Mouse (Mus musculus) kidney, postnatal 4 days (tissue): Measurements from ENCODE around the gene Dnmbp.
A peak's percentile ranks its signal among the peaks of the same experiment; 100 is the strongest.

Source experiments
- DNase-seq, 2 experiments: peaks; one replicate each; pipeline ENCODE4 v3.0.0; 2021; ENCODE audit warnings: mixed read lengths in 2 of 2

Gene Dnmbp

DNA sequence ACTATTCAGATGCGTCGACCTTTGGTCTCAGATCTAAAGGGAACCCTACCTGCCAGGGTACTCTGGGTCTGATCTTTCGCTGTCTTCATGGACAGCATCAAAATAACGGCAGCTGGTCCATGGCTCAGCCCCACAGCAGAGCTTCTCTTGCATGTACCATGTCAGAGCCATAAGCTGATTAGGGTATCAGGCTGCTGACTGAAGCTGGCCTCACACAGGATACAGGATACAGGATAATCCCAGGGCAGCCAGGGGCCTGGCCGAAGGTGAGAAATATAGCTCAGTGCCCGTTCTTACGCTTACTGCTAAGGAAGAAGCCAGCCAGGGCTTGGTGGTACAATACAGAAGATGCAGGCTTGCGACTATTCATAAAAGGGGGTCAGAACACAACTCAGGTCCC lies 4.6 kb upstream of the Dnmbp start:
- DNase-seq = no peak

DNA sequence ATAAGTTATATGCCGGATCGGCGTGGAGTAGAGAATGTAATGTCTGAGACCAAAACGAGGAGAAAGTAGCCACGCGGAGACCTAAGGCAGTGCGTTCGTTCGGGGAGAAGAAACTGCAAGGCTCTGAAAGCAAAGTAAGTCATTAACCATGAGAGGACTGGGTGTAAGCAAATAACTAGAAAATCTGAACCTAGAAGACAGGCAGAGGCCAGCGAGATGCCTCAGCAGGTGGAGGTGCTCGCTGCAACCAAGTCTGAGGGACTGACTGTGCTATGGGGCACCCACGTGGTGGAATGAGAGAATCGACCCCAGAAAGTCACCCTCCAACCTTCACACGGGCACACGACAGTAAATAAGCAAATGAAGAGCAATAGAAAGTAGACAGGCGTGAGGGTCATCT lies 3.1 kb upstream of the Dnmbp start:
- DNase-seq = no peak

DNA sequence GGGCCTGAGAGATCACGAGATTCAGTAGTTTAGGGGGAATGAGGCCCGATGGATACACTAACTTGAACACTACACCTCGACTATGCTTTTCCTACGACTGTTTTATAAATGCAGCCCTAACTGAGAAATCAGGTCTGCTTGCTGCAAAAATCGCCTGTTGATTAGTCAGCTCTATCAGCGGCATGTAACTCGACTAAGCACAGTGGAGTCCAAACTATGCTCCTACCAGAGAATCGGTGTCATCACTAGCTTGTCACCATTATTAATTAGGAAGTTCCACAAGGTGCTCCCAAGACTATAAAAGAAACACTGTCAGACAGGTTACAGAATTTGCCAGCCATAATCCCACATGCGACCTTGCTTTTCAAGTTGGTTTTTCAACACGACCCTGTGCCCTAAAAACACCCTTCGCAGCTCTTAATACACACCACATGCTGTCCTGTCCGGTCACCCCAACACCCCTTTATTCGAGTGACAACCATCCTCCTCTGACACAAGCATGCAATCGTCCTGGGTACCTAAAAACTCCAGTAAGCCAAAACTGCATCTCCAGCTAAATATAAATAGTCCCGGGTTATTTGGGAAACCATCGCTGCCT lies 721 bp downstream of the Dnmbp start:
- DNase-seq = no peak

DNA sequence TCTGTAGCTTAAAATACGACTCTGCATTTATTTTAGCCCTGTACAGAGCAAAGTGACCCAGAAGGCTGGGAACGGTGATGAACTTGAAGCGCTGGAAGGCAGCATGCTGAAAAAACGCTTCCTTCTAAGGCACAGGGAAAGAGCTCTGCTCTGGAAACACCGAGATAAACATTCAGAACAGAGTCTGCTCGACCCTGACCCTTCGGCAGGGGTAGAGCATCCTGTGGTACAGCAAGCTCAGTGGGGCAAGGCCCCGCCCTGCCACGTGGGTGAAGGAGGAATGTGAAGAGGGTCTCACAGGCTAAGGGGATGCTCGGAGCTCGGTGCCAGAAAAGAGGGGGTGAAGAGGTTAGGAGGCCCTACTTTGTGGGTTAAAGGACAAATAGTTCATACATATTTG lies 1.6 kb downstream of the Dnmbp start:
- no peak for DNase-seq

DNA sequence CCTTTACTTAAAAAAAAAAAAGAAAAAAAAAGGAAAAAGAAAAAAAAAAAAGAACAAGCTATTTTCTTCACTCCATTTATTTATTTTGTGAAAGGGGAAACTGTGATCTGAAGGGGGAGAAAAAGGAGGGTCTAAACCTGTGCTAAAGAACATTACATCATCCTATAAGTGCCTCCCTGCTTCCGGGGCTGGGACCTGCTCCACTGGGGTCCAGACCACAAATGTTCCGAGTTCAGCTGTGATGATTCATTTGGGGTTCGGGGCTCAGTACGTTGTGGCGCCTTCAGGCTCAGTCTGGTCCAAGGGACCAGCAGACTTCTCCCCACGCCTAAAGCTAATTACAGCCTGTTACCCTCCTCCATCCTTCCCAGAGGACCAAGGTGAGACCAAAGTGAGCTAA lies 9.1 kb downstream of the Dnmbp start:
- no peak for DNase-seq

DNA sequence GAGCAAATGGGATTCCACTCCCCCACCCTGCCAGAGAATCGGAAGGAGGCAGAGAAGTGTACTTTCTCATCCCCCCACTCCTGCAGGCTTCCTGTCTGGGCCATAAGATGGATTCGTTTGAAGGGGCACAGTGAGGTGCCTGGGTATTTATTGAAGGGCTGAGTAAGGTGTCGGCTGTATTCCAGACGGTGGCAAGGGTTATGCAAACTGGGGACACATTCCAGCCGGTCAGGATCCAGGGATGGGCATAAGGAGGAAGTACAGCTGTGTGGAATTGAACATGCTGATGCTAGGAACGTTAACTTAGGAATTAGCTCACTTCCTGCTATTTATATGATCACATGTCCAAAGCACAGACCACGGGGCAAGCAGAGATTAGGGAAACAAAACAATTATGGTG lies 9.6 kb downstream of the Dnmbp start:
- no peak for DNase-seq

DNA sequence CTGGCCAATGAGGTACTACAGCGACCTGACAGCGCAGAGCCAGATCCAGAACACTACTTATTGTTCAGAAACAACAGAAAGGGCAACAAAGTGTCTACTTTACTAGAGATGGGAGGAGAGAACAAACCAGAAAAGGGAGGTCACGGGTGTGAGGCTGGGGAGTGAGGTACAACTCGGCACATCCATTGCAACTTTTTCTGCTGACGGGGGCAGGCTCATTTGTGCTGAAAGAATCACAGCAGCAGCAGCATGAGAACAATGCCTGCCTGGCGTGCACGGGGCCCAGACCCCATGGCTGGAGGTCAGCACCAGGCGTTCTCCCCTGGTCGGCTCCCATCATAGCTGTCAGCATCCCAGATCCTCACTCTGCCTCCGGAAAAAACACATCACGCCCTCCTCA lies 10.1 kb downstream of the Dnmbp start:
- no peak for DNase-seq

DNA sequence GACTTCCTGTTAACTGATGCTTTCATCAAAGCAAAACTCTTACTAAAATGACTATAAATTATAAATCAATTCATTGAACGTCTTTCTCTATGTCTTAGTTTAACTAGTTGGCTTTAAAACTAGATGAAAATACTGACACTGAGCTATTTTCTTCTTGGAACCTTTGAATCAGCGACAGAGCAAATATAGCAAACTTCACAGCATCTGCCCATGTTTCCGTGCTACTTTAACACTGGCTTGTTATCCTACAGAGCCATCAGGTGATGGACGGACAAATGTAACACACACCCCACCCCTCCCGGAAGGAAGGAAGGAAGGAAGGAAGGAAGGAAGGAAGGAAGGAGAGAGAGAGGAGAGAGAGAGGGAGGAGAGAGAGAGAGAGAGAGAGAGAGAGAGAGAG lies 12.0 kb downstream of the Dnmbp start:
- no peak for DNase-seq

DNA sequence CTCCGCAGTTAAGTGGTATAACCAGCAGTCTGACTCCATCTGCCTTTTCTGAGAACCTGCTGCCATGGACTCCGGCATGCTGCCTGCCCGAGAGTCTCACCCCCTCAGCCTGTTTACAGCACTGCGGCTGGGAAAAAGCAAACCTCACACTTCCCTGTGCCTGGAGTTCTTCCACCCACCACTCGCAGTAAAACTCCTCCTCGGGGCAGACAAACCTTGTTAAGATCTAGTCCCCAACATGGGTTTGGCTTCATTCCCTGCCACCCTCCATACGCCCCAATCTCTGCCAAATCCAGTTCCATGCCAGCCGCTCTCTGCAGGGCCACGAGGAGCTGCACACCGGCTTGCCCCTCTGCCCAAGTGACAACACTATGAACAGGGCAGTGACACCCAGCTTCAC lies 12.9 kb downstream of the Dnmbp start:
- DNase-seq = no peak

DNA sequence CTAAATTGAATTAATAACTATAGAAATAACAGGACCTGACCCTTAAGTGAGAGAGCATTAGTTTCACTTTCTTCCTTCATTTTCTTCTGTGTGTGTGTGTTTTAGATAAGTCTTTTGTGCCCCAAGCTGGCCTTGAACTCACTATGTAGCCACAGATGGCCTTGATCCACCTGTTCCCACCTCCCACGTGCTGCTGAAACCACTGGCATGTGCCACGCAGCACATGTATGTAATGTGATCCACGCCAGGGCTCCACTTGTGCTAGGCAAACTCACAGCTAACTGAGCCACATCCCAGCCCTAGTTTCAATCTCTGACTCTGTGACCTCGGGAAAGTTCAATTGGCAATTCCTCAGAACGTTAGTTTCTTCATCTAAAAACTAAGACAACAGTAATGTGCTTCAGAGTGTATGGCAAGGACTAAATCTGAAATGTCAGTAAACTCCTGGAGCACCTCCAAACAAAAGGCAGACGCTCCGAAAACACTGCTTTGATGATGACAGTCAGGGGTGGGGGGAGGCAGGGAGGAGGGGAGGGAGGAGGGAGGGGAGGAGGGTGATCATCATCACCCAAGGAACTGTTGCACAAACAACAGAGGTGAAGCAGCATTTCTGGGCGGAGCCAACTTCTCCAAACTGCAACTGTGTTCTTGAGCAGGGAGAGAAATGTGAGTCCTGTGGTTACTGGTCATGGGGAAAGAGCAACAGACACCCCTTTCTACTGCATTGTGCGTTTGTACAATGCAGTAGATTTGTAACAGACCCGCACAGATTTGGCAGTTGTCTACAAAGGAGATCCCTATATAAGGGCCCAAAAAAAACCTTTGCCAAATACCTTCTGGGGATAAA lies 13.6 kb downstream of the Dnmbp start:
- DNase-seq = no peak

DNA sequence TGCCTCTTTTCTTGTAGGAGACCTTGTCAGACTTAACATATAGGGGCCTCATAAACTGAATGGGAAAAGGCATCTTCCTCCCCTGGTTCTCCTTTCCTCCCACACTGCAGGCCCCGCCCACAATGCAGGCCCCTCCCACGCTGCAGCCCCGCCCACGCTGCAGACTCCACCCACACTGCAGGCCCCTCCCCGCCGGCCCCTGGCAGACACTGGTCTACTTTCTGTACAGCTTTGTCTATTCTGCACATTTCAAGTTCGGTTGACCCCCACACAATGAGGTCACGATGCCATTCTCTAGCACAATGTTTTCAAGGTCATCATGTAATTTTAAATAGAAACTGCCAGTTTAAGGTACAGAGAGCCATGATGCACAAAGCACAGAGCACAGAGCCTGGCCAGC lies 15.6 kb downstream of the Dnmbp start:
- peak; percentile 35 to 43 for DNase-seq

DNA sequence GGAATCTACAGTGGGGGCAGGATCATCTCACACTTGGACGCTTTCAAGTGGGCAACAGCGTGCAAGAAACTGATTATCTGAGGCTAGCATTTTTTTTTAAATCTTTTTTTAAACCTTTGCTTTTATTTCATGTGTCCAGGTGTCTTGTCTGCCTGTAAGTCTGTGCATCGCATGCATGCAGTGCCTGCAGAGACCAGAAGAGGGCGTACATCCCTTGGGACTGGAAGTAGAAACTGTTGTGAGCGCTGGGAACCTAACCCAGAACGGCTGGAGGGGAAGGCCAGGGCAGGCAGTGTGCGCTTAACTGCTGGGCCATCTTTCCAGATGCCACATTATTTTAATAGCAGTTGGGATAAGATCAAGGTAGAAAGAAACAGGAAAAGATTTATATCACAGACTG lies 17.0 kb downstream of the Dnmbp start:
- no peak for DNase-seq

DNA sequence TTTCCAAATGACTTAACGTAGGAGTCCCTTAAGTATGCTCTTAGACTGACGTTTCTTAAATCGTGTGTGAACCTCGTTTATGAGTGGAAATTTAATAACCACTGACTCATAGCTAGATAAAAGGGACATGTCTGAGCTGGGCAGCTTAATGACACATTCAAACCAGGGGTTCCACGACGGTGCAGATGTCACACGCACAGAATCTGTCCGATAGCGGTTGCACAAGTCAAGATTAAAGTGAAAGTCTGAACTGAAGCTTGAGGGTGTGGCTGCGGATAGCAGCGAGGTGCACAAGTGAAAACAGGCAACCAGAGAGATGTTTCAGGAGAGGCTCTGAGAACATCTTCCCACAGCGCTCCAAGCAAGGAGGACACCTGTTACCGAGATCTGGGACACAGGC lies 18.6 kb downstream of the Dnmbp start:
- no peak for DNase-seq

DNA sequence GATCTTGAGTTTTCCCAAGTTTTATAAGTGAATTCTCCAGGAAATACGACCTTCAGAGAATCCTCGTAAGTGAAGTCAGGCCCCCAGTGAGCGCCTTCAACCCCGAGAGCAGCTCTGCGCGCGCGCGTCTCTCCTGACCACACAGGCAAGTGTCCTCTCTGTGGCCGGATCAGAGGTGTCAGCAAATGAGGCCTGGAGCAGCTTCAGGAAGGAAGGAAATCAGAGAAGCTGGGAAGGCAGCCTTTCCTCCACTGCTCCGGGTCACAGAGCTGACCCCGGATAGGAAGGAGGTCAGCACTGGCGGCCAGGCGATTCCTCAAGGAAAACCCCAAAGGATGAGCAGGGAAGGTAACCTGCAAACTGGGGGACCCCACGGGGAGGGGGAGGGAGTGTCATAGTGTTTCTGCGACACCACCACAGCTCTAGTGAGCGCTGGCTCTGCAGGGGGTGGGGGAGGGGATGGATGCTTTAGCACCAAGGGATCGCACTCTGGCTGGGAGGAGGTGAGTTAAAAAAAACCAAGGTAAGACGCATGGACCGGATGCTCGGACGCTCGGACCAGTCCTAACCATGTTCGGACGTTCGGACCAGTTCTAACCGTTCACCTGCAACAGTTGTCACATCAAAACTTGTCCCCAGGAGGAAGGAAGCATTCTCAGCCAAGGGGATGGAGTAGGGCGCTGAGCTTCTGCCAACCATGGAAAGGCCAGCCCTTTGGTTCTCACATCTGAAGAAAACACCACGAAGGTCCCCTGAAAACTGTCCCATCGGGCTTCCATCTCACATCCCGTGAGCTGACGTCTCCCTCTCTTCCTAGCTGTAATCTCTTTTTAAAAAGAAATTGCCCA lies 19.3 kb downstream of the Dnmbp start:
- peak; percentile 53 to 65 for DNase-seq

DNA sequence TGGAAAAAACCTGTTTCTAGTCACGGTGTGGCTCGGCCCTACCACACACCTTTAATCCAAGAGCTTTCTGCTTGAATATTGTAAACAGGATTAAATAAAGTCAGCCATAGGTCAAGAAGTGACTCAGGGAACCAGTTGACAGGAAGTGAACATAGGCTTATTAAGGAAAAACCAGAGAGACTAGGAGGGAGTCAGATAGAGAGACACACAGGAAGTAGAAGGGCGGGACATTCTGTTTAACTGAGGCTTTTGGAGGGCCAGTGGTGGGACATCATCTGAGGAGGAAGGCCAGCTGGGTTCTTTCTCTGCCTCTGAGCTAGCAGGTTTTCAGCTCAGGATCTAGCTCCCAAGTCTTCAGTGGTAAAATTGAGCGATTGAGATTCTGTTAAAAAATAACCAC lies 20.1 kb downstream of the Dnmbp start:
- DNase-seq = no peak

DNA sequence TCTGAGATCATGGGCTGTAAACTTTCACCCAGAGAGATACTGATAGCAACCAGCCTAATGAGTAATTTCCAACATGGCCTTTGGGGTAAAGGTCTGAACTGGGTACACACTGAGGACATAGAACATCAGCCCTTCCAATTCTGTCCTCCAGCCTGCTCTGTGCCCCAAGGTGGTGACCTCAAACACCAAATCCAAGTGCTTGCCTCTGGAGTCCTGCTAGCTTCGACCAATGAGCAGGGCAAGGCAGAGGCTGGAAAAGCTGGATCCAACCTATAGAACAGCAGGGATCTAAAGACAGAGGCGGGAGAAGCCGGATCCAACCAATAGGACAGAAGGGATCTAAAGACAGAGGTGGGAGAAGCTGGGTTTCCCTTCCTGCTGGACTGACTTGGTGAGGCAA lies 21.2 kb downstream of the Dnmbp start:
- DNase-seq = peak in 1 of 2 experiments; percentile 43

DNA sequence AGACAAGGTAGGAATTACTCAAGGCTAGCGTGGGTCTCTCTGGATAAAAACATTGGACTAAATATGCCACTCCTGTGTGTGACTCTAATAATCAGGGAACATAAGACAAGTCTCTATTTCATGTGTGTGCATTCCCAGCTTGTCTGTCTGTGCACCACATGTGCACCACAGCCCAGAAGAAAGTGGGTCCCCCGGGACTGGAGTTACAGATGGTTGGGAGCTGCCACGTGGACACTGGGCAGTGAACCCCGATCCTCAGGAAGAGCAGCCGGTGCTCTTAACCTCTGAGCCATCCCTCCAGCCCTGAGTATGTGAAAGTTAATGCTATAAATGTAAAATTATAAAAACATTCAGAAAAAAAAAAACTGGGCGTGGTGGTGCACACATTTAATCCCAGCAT lies 22.2 kb downstream of the Dnmbp start:
- no peak for DNase-seq

DNA sequence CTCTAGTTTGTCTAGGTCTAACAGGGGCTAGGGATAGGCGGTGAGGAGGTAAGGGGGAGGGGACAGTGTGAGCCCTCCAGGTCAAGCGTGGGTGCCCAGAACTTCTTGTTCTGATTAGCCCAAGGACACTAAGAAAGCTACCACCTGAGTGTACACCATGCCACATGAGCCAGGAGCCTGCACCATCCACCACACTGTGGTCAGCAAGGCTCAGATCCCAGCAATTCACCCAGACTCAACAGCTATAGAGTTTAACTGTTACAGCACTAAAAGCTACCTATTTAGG lies 22.6 kb downstream of the Dnmbp start:
- DNase-seq = no peak

DNA sequence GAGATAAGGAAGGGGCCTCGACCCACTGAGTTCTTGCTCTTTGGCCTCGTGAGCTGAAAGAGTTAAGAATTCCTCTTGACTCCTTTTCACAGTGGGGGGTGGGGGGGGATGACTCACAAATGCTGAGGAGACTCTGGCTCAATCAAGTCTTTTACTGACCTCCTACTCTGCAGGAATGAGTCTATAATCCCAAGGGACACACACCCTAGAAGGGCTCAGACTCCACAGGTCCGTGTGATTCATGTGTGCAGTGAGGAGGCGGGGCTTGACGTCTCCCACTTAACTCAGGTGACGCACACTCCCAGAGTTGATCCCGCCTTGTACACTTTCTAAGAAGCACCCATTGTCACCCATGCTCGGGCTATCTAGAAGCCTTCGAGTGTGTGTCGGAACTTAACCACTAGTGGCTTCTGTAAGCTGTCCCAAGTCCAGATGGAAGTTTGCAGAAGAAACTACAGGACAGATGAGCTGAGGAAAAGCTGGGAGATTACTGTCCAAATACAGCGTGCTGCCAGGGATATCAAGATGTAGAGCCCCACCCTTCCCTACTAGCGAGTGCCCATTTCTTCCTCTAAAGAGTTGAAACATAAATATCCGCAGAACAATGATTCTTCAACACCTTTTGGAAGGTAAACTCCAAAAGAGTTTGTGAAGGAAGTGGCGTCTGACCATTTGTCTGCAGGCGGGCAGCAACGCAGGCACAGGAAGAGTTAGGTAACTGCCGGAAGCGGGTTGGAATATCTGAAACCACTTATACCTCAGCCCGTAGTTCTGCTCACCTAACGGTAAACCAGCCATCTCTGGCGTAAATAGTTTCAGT lies 23.2 kb downstream of the Dnmbp start:
- DNase-seq = peak in 1 of 2 experiments; percentile 43

DNA sequence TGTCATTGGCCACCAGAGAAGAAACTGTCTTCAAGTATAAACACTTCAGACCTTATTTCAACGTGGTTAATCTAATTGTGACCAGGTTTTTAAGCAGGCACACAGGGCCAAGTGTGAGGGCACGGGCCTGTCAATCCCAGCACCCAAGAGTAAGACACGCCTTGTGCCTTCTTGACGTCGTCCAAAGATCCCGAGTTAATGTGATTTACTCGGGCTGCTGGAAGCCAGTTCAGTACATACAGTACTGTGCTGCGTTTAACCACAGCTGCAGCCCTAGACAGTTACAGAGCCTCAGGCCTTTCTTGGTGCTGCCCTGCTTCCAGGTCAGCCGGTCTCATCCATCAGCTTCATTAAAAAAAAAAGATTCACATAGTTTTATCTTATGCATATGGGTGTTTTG lies 24.6 kb downstream of the Dnmbp start:
- DNase-seq = no peak

DNA sequence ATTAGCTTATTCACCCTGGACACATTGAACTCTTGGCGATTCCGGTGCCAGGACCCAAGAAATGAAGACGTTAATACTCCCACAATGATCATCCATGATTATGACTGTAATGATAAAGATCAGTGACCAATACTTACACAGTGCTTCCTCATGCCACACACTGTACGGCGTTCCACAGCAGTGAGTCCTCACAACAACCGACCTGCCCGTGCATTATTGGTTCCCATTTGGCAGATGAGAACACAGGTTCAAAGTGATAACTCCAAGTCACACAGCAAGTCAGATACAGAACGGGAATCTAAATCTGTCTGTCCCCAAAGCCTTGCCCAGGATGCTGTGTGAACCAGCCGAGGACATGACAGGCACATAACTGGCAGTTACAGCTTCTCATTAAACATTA lies 25.0 kb downstream of the Dnmbp start:
- no peak for DNase-seq

DNA sequence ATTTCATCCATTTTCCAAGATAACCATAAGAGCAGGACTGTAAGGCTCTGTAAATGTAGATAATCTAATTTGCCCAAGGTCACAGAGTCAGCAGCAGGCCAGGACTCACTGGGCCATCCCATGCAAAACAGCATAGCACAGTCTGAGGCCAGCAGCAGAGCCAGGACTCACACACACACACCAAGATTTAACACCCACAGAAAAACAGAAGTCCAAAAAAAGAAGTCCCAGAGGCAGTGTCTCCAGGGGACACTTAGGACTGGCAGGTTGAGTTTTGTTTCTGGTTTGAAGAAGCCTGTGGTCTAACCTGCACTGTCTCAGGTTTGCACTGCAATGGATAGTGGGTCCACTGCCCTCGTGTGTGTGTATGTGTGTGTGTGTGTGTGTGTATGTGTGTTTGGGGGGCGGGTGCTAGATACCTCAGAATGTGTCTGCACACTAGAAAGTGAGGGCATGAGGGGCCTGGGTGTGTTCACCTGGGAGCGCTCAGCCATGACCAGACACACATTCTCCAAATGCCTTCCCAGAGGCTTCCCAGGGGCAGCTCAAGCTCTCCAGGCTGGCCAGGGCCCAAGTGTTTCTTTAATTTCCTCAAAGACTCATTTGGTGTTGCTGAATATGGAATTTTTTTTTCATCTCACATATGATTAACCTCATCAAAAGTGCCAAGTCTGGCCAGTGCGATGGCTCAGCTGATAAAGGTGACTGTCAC lies 27.1 kb downstream of the Dnmbp start:
- DNase-seq = peak; percentile 40 to 54

DNA sequence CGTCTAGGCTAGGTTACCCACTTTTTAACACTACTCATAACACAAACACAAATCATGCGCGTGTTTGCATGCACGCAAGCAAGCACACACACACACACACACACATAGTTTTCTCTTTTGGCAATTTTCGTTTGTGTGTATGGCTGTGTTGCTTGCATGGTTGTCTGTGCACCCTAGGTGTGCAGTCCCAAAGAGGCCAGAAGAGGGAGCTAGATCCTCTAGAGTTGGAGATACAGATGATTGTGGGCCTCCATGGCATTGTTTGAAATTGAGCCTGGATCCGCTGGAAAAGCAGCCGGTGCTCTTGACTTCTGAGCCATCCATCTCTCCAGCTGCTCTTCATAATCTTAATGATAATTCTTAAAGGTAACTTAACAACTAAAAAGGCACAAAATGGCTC lies 33.5 kb downstream of the Dnmbp start:
- DNase-seq = no peak
